Mouse (Mus musculus) cerebellum, adult 2 months (tissue): Measurements from ENCODE around the gene Bst1.

Experiments
- CTCF ChIP-seq: fragments of 200-500 bp; IDR thresholded peaks from 2 replicates; pipeline ENCODE4 v1.5.1; 2011; ENCODE audit warnings: low read depth, mild to moderate bottlenecking, control low read depth, low read length, moderate library complexity, borderline replicate concordance; ENCODE audit not compliant: insufficient read depth
- POLR2A ChIP-seq: fragments of 200-500 bp; IDR thresholded peaks from 2 replicates; pipeline ENCODE4 v1.6.1; 2011; ENCODE audit warnings: low read length, control low read depth, borderline replicate concordance; ENCODE audit not compliant: insufficient read depth

GRCm38 (mm10) chr5:43837372-43837771 lies 18.7 kb downstream of the Bst1 start:
- TF ChIP-seq CTCF (peak; percentile 68), POLR2A (no peak)
